Comparison of ENCODE assay signal across 9 mouse cellular contexts in genomic region chr15:77905275-77905970, GRCm38 (mm10). TPM values are rescaled to one million over a fixed set of nuclear protein-coding genes. Genes with fewer than 3 reads are reported as not detected.
DNase-seq lines count a peak whose midpoint lies in the region; ATAC-seq and TF ChIP-seq lines count a peak whose summit lies in the region.
"Had no signal": no experiment of that assay in that cellular context is flagged by ENCODE, and none has a peak within 500 bp of the region (broad histone marks: within the 10 kb centered on the region; RNA-seq: fewer than 3 reads in every experiment).

No protein-coding gene starts in this region.

- peak overlapping the region; percentile 45 for H3K4me3 ChIP-seq in brown adipose tissue, adult 24 weeks (ENCODE audit: insufficient read depth, low read depth, low read length)
- H3K4me3 ChIP-seq in intestine, embryonic 14.5 days (ENCODE audit: low read depth, low read length) = peak overlapping the region; percentile 28
- peak overlapping the region; percentile 26 for H3K4me3 ChIP-seq in liver, postnatal 0 days (ENCODE audit: low read depth, low read length)
- peak overlapping the region; percentile 33 for H3K4me3 ChIP-seq in neural tube, embryonic 13.5 days

- WGBS in intestine, embryonic 14.5 days = 6% methylated on average over 26 of the region's 26 CpGs
- WGBS in liver, postnatal 0 days (ENCODE audit: insufficient replicate concordance) = 11% methylated on average over 26 of the region's 26 CpGs
- WGBS in neural tube, embryonic 13.5 days = 4% methylated on average over 26 of the region's 26 CpGs

- peak overlapping the region; percentile 56 for H3K4me2 ChIP-seq in intestine, embryonic 14.5 days (ENCODE audit: low read length)
- peak overlapping the region; percentile 69 for H3K4me2 ChIP-seq in liver, postnatal 0 days (ENCODE audit: low read depth, low read length)
- H3K4me2 ChIP-seq in neural tube, embryonic 13.5 days = peak overlapping the region; percentile 60

- H3K4me1 ChIP-seq in brown adipose tissue, adult 24 weeks (ENCODE audit: control insufficient read depth, insufficient read depth, insufficient read length, low read length) = peaks cover 30% of the 10 kb centered on the region
- H3K4me1 ChIP-seq in intestine, embryonic 14.5 days (replicated peaks; ENCODE audit: control insufficient read depth, insufficient read depth, low read length) = peaks cover 44% of the 10 kb centered on the region
- H3K4me1 ChIP-seq in liver, postnatal 0 days (ENCODE audit: insufficient read depth) = peaks cover 29% of the 10 kb centered on the region
- H3K4me1 ChIP-seq in neural tube, embryonic 13.5 days (replicated peaks) = peaks cover 8% of the 10 kb centered on the region

- H3K27ac ChIP-seq in brown adipose tissue, adult 24 weeks (replicated peaks; ENCODE audit: low read depth, low read length) = peak overlapping the region; percentile 98
- peak overlapping the region; percentile 93 for H3K27ac ChIP-seq in intestine, embryonic 14.5 days (ENCODE audit: low read depth)
- H3K27ac ChIP-seq in liver, postnatal 0 days (ENCODE audit: low read depth) = no peak overlapping the region; the same call in 1 of the 2 replicates
- H3K27ac ChIP-seq in neural tube, embryonic 13.5 days (replicated peaks) = no peak overlapping the region
- H3K27ac ChIP-seq: macrophage had no signal

- no peak for TF ChIP-seq EP300 in liver, postnatal 0 days (IDR thresholded peaks at IDR 0.05; ENCODE audit: low read depth)

- no peaks in the 10 kb centered on the region for H3K36me3 ChIP-seq in intestine, embryonic 14.5 days (ENCODE audit: control insufficient read depth, insufficient read depth, low read length)
- no peaks in the 10 kb centered on the region for H3K36me3 ChIP-seq in liver, postnatal 0 days (replicated peaks; ENCODE audit: insufficient read depth, low read length)
- H3K36me3 ChIP-seq in neural tube, embryonic 13.5 days = no peaks in the 10 kb centered on the region

- peak overlapping the region; percentile 30; the same call in 1 of the 2 replicates for H3K9ac ChIP-seq in intestine, embryonic 14.5 days (ENCODE audit: low read length)
- peak overlapping the region; percentile 36; the same call in 1 of the 2 replicates for H3K9ac ChIP-seq in liver, postnatal 0 days (replicated peaks)
- H3K9ac ChIP-seq in neural tube, embryonic 13.5 days = peak overlapping the region; percentile 64

- peak; percentile 78 for ATAC-seq in intestine, embryonic 14.5 days (replicated peaks; ENCODE audit: low FRiP score, low TSS enrichment, low read depth)
- no peak for ATAC-seq in liver, postnatal 0 days
- no peak; the same call in 1 of the 2 replicates for ATAC-seq in neural tube, embryonic 13.5 days (ENCODE audit: low read depth)

- TF ChIP-seq CTCF in liver, postnatal 0 days (IDR thresholded peaks at IDR 0.05; ENCODE audit: low read depth) = no peak

- no peaks in the 10 kb centered on the region for H3K27me3 ChIP-seq in intestine, embryonic 14.5 days (replicated peaks; ENCODE audit: control insufficient read depth, insufficient read depth, low read length)
- no peaks in the 10 kb centered on the region for H3K27me3 ChIP-seq in liver, postnatal 0 days (ENCODE audit: insufficient read depth, low read length)
- peaks cover 21% of the 10 kb centered on the region for H3K27me3 ChIP-seq in neural tube, embryonic 13.5 days

- peak; percentile 26 to 36 for DNase-seq in cerebellum, adult 18-20 months
- DNase-seq in cerebellum, adult 11 months = no peak
- DNase-seq in gastrocnemius, postnatal 4 days (ENCODE audit: low spot score in 2 of 2) = peak; percentile 44 to 64
- peak; percentile 87 for DNase-seq in intestine, embryonic 14.5 days (ENCODE audit: low spot score)
- peak; percentile 61 for DNase-seq in liver, postnatal 0 days
- peak; percentile 66 for DNase-seq in urinary bladder, adult 2 months (ENCODE audit: low spot score)

- H3K9me3 ChIP-seq in intestine, embryonic 14.5 days (ENCODE audit: control insufficient read depth, low read length) = no peaks in the 10 kb centered on the region
- no peaks in the 10 kb centered on the region for H3K9me3 ChIP-seq in liver, postnatal 0 days (ENCODE audit: low read length)
- H3K9me3 ChIP-seq in neural tube, embryonic 13.5 days = no peaks in the 10 kb centered on the region

RNA-seq across cellular contexts. Expression of gene Txn2, which starts 23.4 kb away (rescaled TPM):
- 696 and 736 TPM in 2 replicates for polyA plus RNA-seq in brown adipose tissue, adult 24 weeks (2012; ENCODE audit: insufficient read depth, insufficient read length, missing spikeins)
- total RNA-seq in gastrocnemius, postnatal 4 days (2021) = 100 to 1,000 TPM; 152 to 157 TPM
- polyA plus RNA-seq in intestine, embryonic 14.5 days (2014; fragmentation: Nextera tagmentation; extraction: Ambion mirVana) = 324 and 325 TPM in 2 replicates
- polyA plus RNA-seq in liver, postnatal 0 days (2015; fragmentation: Nextera tagmentation; extraction: Ambion mirVana) = 258 and 261 TPM in 2 replicates
- polyA plus RNA-seq in neural tube, embryonic 13.5 days (2015; fragmentation: Nextera tagmentation; extraction: Ambion mirVana) = 206 and 209 TPM in 2 replicates
- 147 and 157 TPM in 2 replicates for polyA plus RNA-seq in urinary bladder, adult 2 months (2012; rRNA removed)

RNA-seq across cellular contexts. Expression of gene Foxred2, which starts 51.1 kb away (rescaled TPM):
- 0.67 and 0.79 TPM in 2 replicates for polyA plus RNA-seq in brown adipose tissue, adult 24 weeks (2012; ENCODE audit: insufficient read depth, insufficient read length, missing spikeins)
- total RNA-seq in gastrocnemius, postnatal 4 days (2021) = 1 to 10 TPM; 1.4 to 1.5 TPM
- 4.6 and 4.7 TPM in 2 replicates for polyA plus RNA-seq in intestine, embryonic 14.5 days (2014; fragmentation: Nextera tagmentation; extraction: Ambion mirVana)
- 0.56 and 0.71 TPM in 2 replicates for polyA plus RNA-seq in liver, postnatal 0 days (2015; fragmentation: Nextera tagmentation; extraction: Ambion mirVana)
- 6.7 and 7.2 TPM in 2 replicates for polyA plus RNA-seq in neural tube, embryonic 13.5 days (2015; fragmentation: Nextera tagmentation; extraction: Ambion mirVana)
- 5.2 and 5.5 TPM in 2 replicates for polyA plus RNA-seq in urinary bladder, adult 2 months (2012; rRNA removed)

Comparison
In these comparisons a context has a peak if more than half of its experiments do, and no peak if none do; other contexts are left out.
1. H3K27ac ChIP-seq: peak in brown adipose tissue, adult 24 weeks (single experiment) and intestine, embryonic 14.5 days (single experiment); none in liver, postnatal 0 days (single experiment) and neural tube, embryonic 13.5 days (single experiment).
2. Peak in every context shown above with its lines, with median percentiles within 50 percentile points of each other: H3K4me3 ChIP-seq, H3K4me2 ChIP-seq and H3K9ac ChIP-seq.